Mouse (Mus musculus) brain, embryonic 14.5 days (tissue): ENCODE data around the gene Alpk3. TPM values are rescaled to one million over a fixed set of nuclear protein-coding genes. Genes with fewer than 3 reads are reported as not detected.
"Not testable (repeated sequence)": the region's sequence is repeated elsewhere in the genome, so short reads cannot be mapped to it uniquely, and the experiment has no call there.

Experiments
- DNase-seq: peaks from one replicate; pipeline ENCODE4 v3.0.0-alpha.2; 2011; ENCODE audit warnings: low read depth
- CTCF ChIP-seq: fragments of 200-500 bp; IDR thresholded peaks from 2 replicates; pipeline ENCODE4 v1.5.1; 2012; ENCODE audit warnings: inconsistent platforms, mild to moderate bottlenecking, moderate library complexity, borderline replicate concordance; ENCODE audit not compliant: insufficient read depth, insufficient read length; ENCODE audit errors: extremely low read depth
- POLR2A ChIP-seq: fragments of 200-500 bp; IDR thresholded peaks from 2 replicates; pipeline ENCODE4 v1.6.1; 2012; ENCODE audit warnings: mild to moderate bottlenecking, inconsistent platforms, borderline replicate concordance; ENCODE audit not compliant: poor library complexity, insufficient read depth, insufficient read length, severe bottlenecking; ENCODE audit errors: extremely low read depth
- polyA plus RNA-seq: library from polyadenylated mRNA; depleted of rRNA; stranded (reverse); fragments of >200 nt; gene quantifications from 2 replicates; pipeline ENCODE4 v1.2.3, GENCODE M21; 2012; rRNA removed

Gene Alpk3
- polyA plus RNA-seq, 1 experiment = 0.16 TPM

- TF ChIP-seq CTCF (no peak), POLR2A (no peak)
These were observed 81.7 kb downstream of the Alpk3 start for GRCm38 (mm10) chr7:81139100-81139499.

GRCm38 (mm10) chr7:81139671-81140404 lies 82.4 kb downstream of the Alpk3 start:
- TF ChIP-seq POLR2A (no peak), CTCF (no peak)
- DNase-seq = no peak

More at GRCm38 (mm10) chr7:81139100-81139499, 81.7 kb downstream of the Alpk3 start:
- no peak for DNase-seq

- TF ChIP-seq POLR2A (no peak), CTCF (no peak)
- no peak for DNase-seq
These were observed 84.1 kb downstream of the Alpk3 start for GRCm38 (mm10) chr7:81141541-81141940.

- not testable (repeated sequence) for DNase-seq
These were observed 85.7 kb downstream of the Alpk3 start for GRCm38 (mm10) chr7:81143056-81143455.

GRCm38 (mm10) chr7:81149759-81150158 lies 92.4 kb downstream of the Alpk3 start:
- TF ChIP-seq CTCF = no peak
- no peak for TF ChIP-seq POLR2A
- no peak for DNase-seq

- TF ChIP-seq CTCF (no peak), POLR2A (no peak)
- no peak for DNase-seq
These were observed 93.8 kb downstream of the Alpk3 start for GRCm38 (mm10) chr7:81151216-81151615.

- DNase-seq = no peak
- no peak for TF ChIP-seq CTCF
- no peak for TF ChIP-seq POLR2A
These were observed 94.9 kb downstream of the Alpk3 start for GRCm38 (mm10) chr7:81152306-81152705.

- TF ChIP-seq POLR2A (no peak), CTCF (no peak)
These were observed 95.4 kb downstream of the Alpk3 start for GRCm38 (mm10) chr7:81152826-81153225.

GRCm38 (mm10) chr7:81153327-81153726 lies 95.9 kb downstream of the Alpk3 start:
- DNase-seq = no peak
- TF ChIP-seq CTCF = no peak
- no peak for TF ChIP-seq POLR2A

More at GRCm38 (mm10) chr7:81152826-81153225, 95.4 kb downstream of the Alpk3 start:
- DNase-seq = no peak

- not testable (repeated sequence) for DNase-seq
These were observed 96.8 kb downstream of the Alpk3 start for GRCm38 (mm10) chr7:81154244-81154643.

- TF ChIP-seq CTCF = peak; percentile 96
- TF ChIP-seq POLR2A = no peak
- peak; percentile 80 for DNase-seq
These were observed 97.6 kb downstream of the Alpk3 start for GRCm38 (mm10) chr7:81154960-81155359.

Other genes with a start within 250 kb of the Alpk3 start
- gene Iqgap1, start 231.6 kb upstream of the Alpk3 start, polyA plus RNA-seq = 27.1 and 31.4 TPM in 2 replicates
- gene Zscan2, start 196.7 kb upstream of the Alpk3 start, polyA plus RNA-seq = 31.2 and 37.1 TPM in 2 replicates
- gene Wdr73, start 156.3 kb upstream of the Alpk3 start, polyA plus RNA-seq = 32.8 and 37.1 TPM in 2 replicates
- gene Nmb, start 152.5 kb upstream of the Alpk3 start, polyA plus RNA-seq = 10.3 and 10.5 TPM in 2 replicates
- gene Sec11a, start 109.8 kb upstream of the Alpk3 start, polyA plus RNA-seq = 118 and 138 TPM in 2 replicates
- gene Zfp592, start 63.9 kb upstream of the Alpk3 start, polyA plus RNA-seq = 19.9 and 20.4 TPM in 2 replicates
- 0.03 TPM in 2 replicates for gene Slc28a1, start 57.2 kb downstream of the Alpk3 start, polyA plus RNA-seq
- 3.1 and 4.6 TPM in 2 replicates for gene Pde8a, start 156.0 kb downstream of the Alpk3 start, polyA plus RNA-seq